9 mouse cellular contexts compared by ENCODE assay signal in the genomic region with DNA sequence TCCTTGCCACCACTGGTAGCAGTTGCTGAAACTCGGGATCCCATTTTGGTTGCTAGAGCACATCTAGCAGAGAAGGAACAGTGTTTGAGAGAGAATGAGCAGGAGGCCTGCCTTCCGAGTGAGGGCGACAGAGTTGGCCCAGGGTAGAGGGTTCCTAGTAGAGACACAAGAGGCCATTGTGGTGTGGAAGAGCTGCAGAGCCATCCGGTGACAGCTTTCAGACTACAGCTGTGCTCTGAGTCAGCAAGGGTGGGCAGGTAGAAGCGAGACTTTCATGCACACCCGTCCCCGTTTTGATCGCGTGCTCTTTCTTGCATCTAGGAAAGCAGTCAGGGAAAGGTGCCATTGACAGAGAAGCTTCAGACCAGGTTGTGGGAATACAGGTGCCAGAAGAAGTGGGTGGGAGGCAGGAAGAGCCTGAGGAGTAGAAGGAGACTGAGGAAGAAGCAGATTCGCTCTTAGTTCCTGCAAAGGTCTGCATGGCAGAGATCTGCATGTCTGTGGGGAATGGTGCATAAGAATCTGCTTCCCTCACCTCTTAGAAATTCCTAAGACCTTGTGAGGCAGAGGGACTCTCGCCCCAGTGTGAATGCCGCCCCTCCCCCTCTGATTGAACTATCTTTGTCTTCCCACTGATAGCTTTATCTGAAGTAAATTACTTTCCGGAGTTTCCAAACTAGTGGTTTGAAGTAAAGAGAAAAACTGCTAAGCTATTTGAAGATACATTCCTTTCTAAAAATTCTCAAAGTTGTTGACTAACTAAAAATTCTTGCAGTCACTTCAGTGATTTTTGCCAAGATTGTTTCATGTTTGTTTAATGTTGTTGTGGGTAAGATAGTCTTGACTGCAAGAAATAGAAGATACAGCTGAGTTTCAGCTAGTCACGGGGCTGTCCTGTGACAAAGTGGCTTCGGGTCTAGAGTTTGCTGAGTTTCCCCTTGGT. TPM values are rescaled to one million over a fixed set of nuclear protein-coding genes. Genes with fewer than 3 reads are reported as not detected.
A peak's percentile ranks its signal among the peaks of the same experiment; 100 is the strongest.
DNase-seq lines count a peak whose midpoint lies in the region; ATAC-seq and TF ChIP-seq lines count a peak whose summit lies in the region.
"Had no signal": no experiment of that assay in that cellular context is flagged by ENCODE, and none has a peak within 500 bp of the region (broad histone marks: within the 10 kb centered on the region; RNA-seq: fewer than 3 reads in every experiment).

No protein-coding gene starts in this region.

- no peak for ATAC-seq in forebrain, embryonic 15.5 days (replicated peaks)
- no peak for ATAC-seq in liver, embryonic 15.5 days (ENCODE audit: insufficient read depth)
- ATAC-seq in erythroblast, adult 5-6 weeks (replicated peaks; ENCODE audit: low FRiP score, poor library complexity, severe bottlenecking) = no peak

- no peaks in the 10 kb centered on the region for H3K27me3 ChIP-seq in forebrain, embryonic 15.5 days
- no peaks in the 10 kb centered on the region for H3K27me3 ChIP-seq in liver, embryonic 15.5 days

- 34% methylated on average over 15 of the region's 15 CpGs for WGBS in forebrain, embryonic 15.5 days
- 11% methylated on average over 15 of the region's 15 CpGs for WGBS in liver, embryonic 15.5 days (ENCODE audit: insufficient replicate concordance)

- no peak overlapping the region for H3K9ac ChIP-seq in forebrain, embryonic 15.5 days (replicated peaks)
- no peak overlapping the region for H3K9ac ChIP-seq in liver, embryonic 15.5 days

- H3K36me3 ChIP-seq in forebrain, embryonic 15.5 days = no peaks in the 10 kb centered on the region
- H3K36me3 ChIP-seq in liver, embryonic 15.5 days (replicated peaks) = no peaks in the 10 kb centered on the region

- no peaks in the 10 kb centered on the region for H3K9me3 ChIP-seq in forebrain, embryonic 15.5 days
- no peaks in the 10 kb centered on the region for H3K9me3 ChIP-seq in liver, embryonic 15.5 days (replicated peaks)

- H3K4me2 ChIP-seq in forebrain, embryonic 15.5 days (replicated peaks) = no peak overlapping the region
- peak overlapping the region; percentile 33 for H3K4me2 ChIP-seq in liver, embryonic 15.5 days

- H3K4me3 ChIP-seq in left cerebral cortex, adult 2 months = peak overlapping the region; percentile 23
- no peak overlapping the region for H3K4me3 ChIP-seq in forebrain, embryonic 15.5 days
- no peak overlapping the region for H3K4me3 ChIP-seq in liver, embryonic 15.5 days (replicated peaks)
- H3K4me3 ChIP-seq: myocyte had no signal

- peak overlapping the region; percentile 87 for H3K27ac ChIP-seq in left cerebral cortex, adult 2 months
- 0 out of 2 replicates have a peak overlapping the region, but pooled peaks have one; percentile 16 for H3K27ac ChIP-seq in forebrain, embryonic 15.5 days (replicated peaks)
- peak overlapping the region; percentile 53; the same call in 1 of the 2 replicates for H3K27ac ChIP-seq in liver, embryonic 15.5 days (replicated peaks)

- no peak for DNase-seq in left cerebral cortex, adult 2 months (ENCODE audit: extremely low spot score in 1 of 2, low spot score in 2 of 2)
- DNase-seq in left cerebral cortex, postnatal 10 days (ENCODE audit: extremely low spot score in 1 of 2, low spot score in 2 of 2) = no peak
- DNase-seq in R1 (ENCODE audit: low read depth, low spot score) = peak; percentile 91
- no peak for DNase-seq in adrenal gland, postnatal 25 days
- no peak for DNase-seq in kidney, postnatal 14 days

- peaks cover 75% of the 10 kb centered on the region for H3K4me1 ChIP-seq in forebrain, embryonic 15.5 days
- peaks cover 49% of the 10 kb centered on the region for H3K4me1 ChIP-seq in liver, embryonic 15.5 days (replicated peaks)

- intact Hi-C loops in left cerebral cortex, adult 2 months (cut with DNase I) = no loop called here
- intact Hi-C loops in left cerebral cortex, postnatal 10 days (cut with DNase I) = no loop called here

- no peak for TF ChIP-seq CTCF in left cerebral cortex, adult 2 months (IDR thresholded peaks at IDR 0.05)

RNA-seq across cellular contexts. Expression of a gene that starts 23.0 kb away (rescaled TPM):
- 100 to 1,000 TPM in 1 of 2 experiments, 10 to 100 TPM in 1; 98.8 to 114 TPM for total RNA-seq in left cerebral cortex, adult 2 months (2021)
- total RNA-seq in left cerebral cortex, postnatal 10 days (2021) = 100 to 1,000 TPM; 181 to 198 TPM
- polyA plus RNA-seq in forebrain, embryonic 15.5 days (2015; fragmentation: Nextera tagmentation; extraction: Ambion mirVana) = 55.7 and 60.2 TPM in 2 replicates
- 3.5 and 4.4 TPM in 2 replicates for polyA plus RNA-seq in liver, embryonic 15.5 days (2015; fragmentation: Nextera tagmentation; extraction: Ambion mirVana)
- total RNA-seq in erythroblast, adult 5-6 weeks (2015; ENCODE audit: low replicate concordance) = 2.3 and 15.2 TPM in 2 replicates
- 14.6 and 19.3 TPM in 2 replicates for total RNA-seq in erythroblast, adult 5-6 weeks (2017; ENCODE audit: low replicate concordance)
- 121 and 138 TPM in 2 replicates for total RNA-seq in adrenal gland, postnatal 25 days (2021)

Comparison
In these comparisons a context has a peak if more than half of its experiments do, and no peak if none do; other contexts are left out.
1. H3K27ac ChIP-seq: peak in every context shown above with its lines; median percentile 87 in left cerebral cortex, adult 2 months; 53 in liver, embryonic 15.5 days; 16 in forebrain, embryonic 15.5 days.